17 mouse cellular contexts compared by ENCODE assay signal in the genomic region with DNA sequence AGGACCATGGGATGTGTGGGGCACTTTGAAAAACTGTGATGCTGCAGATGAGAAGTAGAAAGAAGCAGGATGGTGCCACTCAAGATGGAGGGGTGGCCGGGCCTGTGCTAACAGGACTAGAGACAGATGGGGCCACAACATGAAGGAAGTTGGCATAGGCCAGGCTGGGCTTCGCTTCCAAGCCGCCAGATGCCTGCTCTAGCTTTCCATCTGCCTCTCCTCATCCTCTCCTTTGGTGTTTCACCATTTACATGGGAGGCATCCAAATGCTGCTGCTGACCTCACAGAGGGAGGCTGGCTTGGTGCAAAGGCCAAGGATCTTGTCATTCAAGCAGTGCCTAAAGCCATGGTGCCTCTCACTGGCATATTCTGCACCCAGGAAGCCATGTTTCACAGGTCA.
DNase-seq lines count a peak whose midpoint lies in the region; ATAC-seq and TF ChIP-seq lines count a peak whose summit lies in the region.
"Had no signal": no experiment of that assay in that cellular context is flagged by ENCODE, and none has a peak within 500 bp of the region (broad histone marks: within the 10 kb centered on the region; RNA-seq: fewer than 3 reads in every experiment).

No protein-coding gene starts in this region.

- ATAC-seq in forebrain, postnatal 0 days, result peak; percentile 54
- no peak for ATAC-seq in forebrain, embryonic 16.5 days
- no peak for ATAC-seq in heart, embryonic 11.5 days (replicated peaks; ENCODE audit: insufficient number of reproducible peaks, low FRiP score, low TSS enrichment)
- ATAC-seq: Patski had no signal

- no peak for TF ChIP-seq CTCF in forebrain, postnatal 0 days (IDR thresholded peaks at IDR 0.05; ENCODE audit: low read depth)
- TF ChIP-seq CTCF in layer of hippocampus, adult 2 months (conservative IDR thresholded peaks at IDR 0.05), result no peak

- H3K36me3 ChIP-seq in forebrain, postnatal 0 days (ENCODE audit: insufficient read depth), result no peaks in the 10 kb centered on the region
- no peaks in the 10 kb centered on the region; the same call in 1 of the 2 replicates for H3K36me3 ChIP-seq in forebrain, embryonic 16.5 days (ENCODE audit: control insufficient read depth, insufficient read depth)
- no peaks in the 10 kb centered on the region for H3K36me3 ChIP-seq in heart, embryonic 11.5 days (ENCODE audit: control insufficient read depth, insufficient read depth, low read length)
- H3K36me3 ChIP-seq: embryonic facial prominence, embryonic 13.5 days; forebrain, embryonic 12.5 days; lung, embryonic 15.5 days; midbrain, embryonic 10.5 days had no signal

- H3K9ac ChIP-seq in forebrain, postnatal 0 days, result no peak overlapping the region
- no peak overlapping the region for H3K9ac ChIP-seq in forebrain, embryonic 16.5 days (replicated peaks; ENCODE audit: low read depth, low read length)
- no peak overlapping the region for H3K9ac ChIP-seq in heart, embryonic 11.5 days (ENCODE audit: low read depth, low read length)
- H3K9ac ChIP-seq: embryonic facial prominence, embryonic 13.5 days; forebrain, embryonic 12.5 days; lung, embryonic 15.5 days had no signal

- no peaks in the 10 kb centered on the region for H3K9me3 ChIP-seq in forebrain, postnatal 0 days (ENCODE audit: low read length)
- H3K9me3 ChIP-seq in forebrain, embryonic 16.5 days (ENCODE audit: control insufficient read depth, low read length), result no peaks in the 10 kb centered on the region
- no peaks in the 10 kb centered on the region for H3K9me3 ChIP-seq in heart, embryonic 11.5 days (replicated peaks; ENCODE audit: control insufficient read depth, low read length)
- H3K9me3 ChIP-seq: embryonic facial prominence, embryonic 13.5 days; forebrain, embryonic 12.5 days; lung, embryonic 15.5 days had no signal

- no peak overlapping the region for H3K4me2 ChIP-seq in forebrain, postnatal 0 days (ENCODE audit: low read depth)
- H3K4me2 ChIP-seq in forebrain, embryonic 16.5 days (ENCODE audit: low read length), result no peak overlapping the region
- no peak overlapping the region for H3K4me2 ChIP-seq in heart, embryonic 11.5 days
- H3K4me2 ChIP-seq: embryonic facial prominence, embryonic 13.5 days; forebrain, embryonic 12.5 days; liver, embryonic 11.5 days; lung, embryonic 15.5 days had no signal

- no peak overlapping the region for H3K27ac ChIP-seq in forebrain, postnatal 0 days (ENCODE audit: low read depth, low read length)
- no peak overlapping the region for H3K27ac ChIP-seq in forebrain, embryonic 16.5 days (ENCODE audit: low read length)
- H3K27ac ChIP-seq in layer of hippocampus, adult 2 months, result peak overlapping the region; percentile 77
- no peak overlapping the region for H3K27ac ChIP-seq in heart, embryonic 11.5 days (ENCODE audit: low read depth, low read length)
- H3K27ac ChIP-seq: embryonic facial prominence, embryonic 13.5 days; forebrain, embryonic 12.5 days; lung, embryonic 15.5 days; midbrain, embryonic 10.5 days had no signal

- 75% methylated on average over 3 of the region's 3 CpGs for WGBS in forebrain, postnatal 0 days
- 74% methylated on average over 3 of the region's 3 CpGs for WGBS in forebrain, embryonic 16.5 days
- 68% methylated on average over 3 of the region's 3 CpGs for WGBS in heart, embryonic 11.5 days (ENCODE audit: insufficient replicate concordance)

- H3K4me3 ChIP-seq in forebrain, postnatal 0 days (ENCODE audit: low read depth, low read length), result no peak overlapping the region
- no peak overlapping the region for H3K4me3 ChIP-seq in forebrain, embryonic 16.5 days (replicated peaks; ENCODE audit: low read length)
- no peak overlapping the region for H3K4me3 ChIP-seq in layer of hippocampus, adult 2 months
- no peak overlapping the region for H3K4me3 ChIP-seq in heart, embryonic 11.5 days (ENCODE audit: low read depth, low read length)
- H3K4me3 ChIP-seq: embryonic facial prominence, embryonic 13.5 days; forebrain, embryonic 12.5 days; lung, embryonic 15.5 days; midbrain, embryonic 10.5 days had no signal

- H3K27me3 ChIP-seq in forebrain, postnatal 0 days (ENCODE audit: insufficient read depth, low read length), result no peaks in the 10 kb centered on the region
- no peaks in the 10 kb centered on the region for H3K27me3 ChIP-seq in forebrain, embryonic 16.5 days (replicated peaks; ENCODE audit: control insufficient read depth, insufficient read depth, low read length)
- no peaks in the 10 kb centered on the region for H3K27me3 ChIP-seq in heart, embryonic 11.5 days (ENCODE audit: control insufficient read depth, insufficient read depth, low read length)
- H3K27me3 ChIP-seq: embryonic facial prominence, embryonic 13.5 days; forebrain, embryonic 12.5 days; lung, embryonic 15.5 days had no signal

- H3K4me1 ChIP-seq in forebrain, postnatal 0 days (ENCODE audit: insufficient read depth), result no peaks in the 10 kb centered on the region
- no peaks in the 10 kb centered on the region; the same call in 1 of the 2 replicates for H3K4me1 ChIP-seq in forebrain, embryonic 16.5 days (replicated peaks; ENCODE audit: control insufficient read depth, insufficient read depth, low read length)
- H3K4me1 ChIP-seq in heart, embryonic 11.5 days (ENCODE audit: control insufficient read depth, insufficient read depth, low read length), result no peaks in the 10 kb centered on the region
- H3K4me1 ChIP-seq: embryonic facial prominence, embryonic 13.5 days; forebrain, embryonic 12.5 days; lung, embryonic 15.5 days; midbrain, embryonic 10.5 days had no signal

- peak; percentile 29 for DNase-seq in forebrain, postnatal 0 days
- peak; percentile 57 to 66 for DNase-seq in right cerebral cortex, postnatal 10 days (ENCODE audit: low spot score in 2 of 2)
- no peak for DNase-seq in right cerebral cortex, postnatal 4 days
- peak; percentile 65 to 74 for DNase-seq in layer of hippocampus, adult 2 months (ENCODE audit: low spot score in 2 of 2)
- DNase-seq in retina, embryonic 14.5 days (ENCODE audit: low spot score), result no peak
- no peak for DNase-seq in spleen, postnatal 10 days (ENCODE audit: low spot score in 2 of 2)
- DNase-seq: adrenal gland, adult 2 months; heart, postnatal 4 days; thymus, postnatal 36 days had no signal

Comparison
In these comparisons a context has a peak if more than half of its experiments do, and no peak if none do; other contexts are left out.
1. DNase-seq: peak in forebrain, postnatal 0 days (single experiment), right cerebral cortex, postnatal 10 days (2 of 2) and layer of hippocampus, adult 2 months (2 of 2); none in right cerebral cortex, postnatal 4 days (single experiment), retina, embryonic 14.5 days (single experiment) and spleen, postnatal 10 days (0 of 2).